Mouse (Mus musculus) layer of hippocampus, postnatal 25 days (tissue): ENCODE data around the gene Cldn4. TPM values are rescaled to one million over a fixed set of nuclear protein-coding genes. Genes with fewer than 3 reads are reported as not detected.

Source experiments
- DNase-seq, 2 experiments: peaks; one replicate each; pipeline ENCODE4 v3.0.0; 2022; ENCODE audit warnings: mixed read lengths in 2 of 2, low spot score in 1 of 2; ENCODE audit errors: extremely low spot score in 1 of 2
- total RNA-seq, 2 experiments: library from RNA; stranded (reverse); gene quantifications; 2 replicates each; pipeline ENCODE4 v1.2.3; 2021

Gene Cldn4
- total RNA-seq, 2 experiments from 2014 or later, result not detected

DNA sequence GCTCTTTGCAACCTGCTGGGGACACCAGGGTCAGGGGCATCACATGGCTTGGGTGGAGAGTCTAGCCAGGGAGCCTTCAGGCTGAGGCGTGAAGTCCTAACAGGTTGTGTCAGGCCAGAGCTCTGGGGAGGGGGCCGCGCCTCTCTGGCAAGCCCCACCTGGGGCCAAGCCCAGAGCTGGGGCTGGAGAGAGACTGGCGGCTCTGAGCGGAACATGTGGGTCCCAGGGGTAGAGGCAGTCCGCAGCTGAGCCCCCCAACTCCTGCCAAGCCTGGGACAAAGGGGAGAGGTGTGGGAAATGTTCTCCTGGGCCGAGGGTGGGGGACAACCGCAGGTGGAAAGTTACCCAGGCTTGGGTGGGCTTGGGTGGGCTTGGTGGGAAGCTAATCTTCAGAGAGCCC is 49.8 kb downstream of the Cldn4 start:
- no peak for DNase-seq

DNA sequence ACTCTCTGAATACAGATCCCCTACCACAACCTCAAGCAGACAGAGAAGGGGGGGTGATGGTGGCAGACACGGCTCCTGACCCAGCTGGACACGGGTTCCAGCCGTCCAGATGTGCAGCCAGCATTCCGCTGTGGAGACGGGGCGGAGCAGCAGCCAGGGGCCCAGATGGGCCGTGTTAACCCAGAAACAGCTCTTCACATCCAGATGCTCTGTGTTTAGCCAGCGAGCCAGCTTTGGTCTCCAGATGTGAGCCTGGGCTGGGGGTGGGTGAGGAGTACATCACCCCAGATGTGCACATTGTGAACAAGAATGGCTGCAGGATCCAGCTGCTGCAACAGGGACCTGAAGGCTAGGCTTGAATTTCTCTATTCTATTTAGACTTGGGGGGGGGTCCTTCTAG is 51.4 kb downstream of the Cldn4 start:
- no peak for DNase-seq

Other genes starting within 250 kb of the Cldn4 start
- 10 to 100 TPM; 15.8 to 17.5 TPM for gene Eln, start 199.6 kb downstream of the Cldn4 start, total RNA-seq
- not detected for gene Tmem270, start 40.2 kb downstream of the Cldn4 start, total RNA-seq
- not detected for gene Cldn13, start 31.4 kb downstream of the Cldn4 start, total RNA-seq
- gene Mettl27, start 14.6 kb downstream of the Cldn4 start, total RNA-seq, result 1 to 10 TPM; 9.2 to 9.3 TPM
- 1 to 10 TPM in 1 of 2 experiments, under 1 TPM in 1; 0.59 to 1.2 TPM for gene Cldn3, start 39.3 kb upstream of the Cldn4 start, total RNA-seq
- gene Abhd11, start 62.2 kb upstream of the Cldn4 start, total RNA-seq, result 10 to 100 TPM; 32.0 to 33.4 TPM
- gene Stx1a, start 76.5 kb upstream of the Cldn4 start, total RNA-seq, result 100 to 1,000 TPM; 113 to 115 TPM
- 10 to 100 TPM; 43.7 TPM for gene Dnajc30, start 117.3 kb upstream of the Cldn4 start, total RNA-seq
- gene Bud23, start 118.0 kb upstream of the Cldn4 start, total RNA-seq, result 10 to 100 TPM; 48.7 to 51.6 TPM
- gene Vps37d, start 131.3 kb upstream of the Cldn4 start, total RNA-seq, result 10 to 100 TPM; 30.4 to 32.8 TPM
- gene Mlxipl, start 143.0 kb upstream of the Cldn4 start, total RNA-seq, result 1 to 10 TPM; 3.1 to 5.8 TPM
- 10 to 100 TPM; 32.1 to 34.4 TPM for gene Tbl2, start 202.7 kb upstream of the Cldn4 start, total RNA-seq
- gene Bcl7b, start 221.3 kb upstream of the Cldn4 start, total RNA-seq, result 10 to 100 TPM; 49.6 to 53.7 TPM
- gene Baz1b, start 240.3 kb upstream of the Cldn4 start, total RNA-seq, result 10 to 100 TPM; 65.5 to 72.7 TPM